Comparison of ENCODE assay signal across 9 mouse cellular contexts in the genomic region with DNA sequence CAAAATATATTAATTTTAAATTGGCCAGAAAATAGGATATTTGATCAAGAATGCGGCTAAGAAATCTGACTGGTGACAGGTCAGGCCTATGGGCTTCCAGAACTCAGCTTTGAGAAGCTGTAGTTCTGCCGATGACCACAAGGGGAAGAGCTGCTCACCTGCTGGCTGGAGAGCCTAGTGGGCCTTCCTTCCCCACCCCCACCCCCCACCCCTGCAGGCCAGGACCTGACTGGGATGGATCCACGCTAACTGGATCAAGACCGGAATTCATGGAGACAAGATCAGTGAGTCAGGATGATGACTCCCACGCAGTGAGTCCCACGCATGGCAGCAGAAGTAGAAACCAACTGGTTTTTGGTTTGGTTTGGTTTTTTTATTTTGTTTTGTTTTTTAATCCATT. TPM values are rescaled to one million over a fixed set of nuclear protein-coding genes. Genes with fewer than 3 reads are reported as not detected.
DNase-seq lines count a peak whose midpoint lies in the region; ATAC-seq lines count a peak whose summit lies in the region.
"Had no signal": no experiment of that assay in that cellular context is flagged by ENCODE, and none has a peak within 500 bp of the region (broad histone marks: within the 10 kb centered on the region; RNA-seq: fewer than 3 reads in every experiment).

No protein-coding gene starts in this region.

- intact Hi-C loops in left cerebral cortex, postnatal 10 days (cut with DNase I): no loop called here

- ATAC-seq in midbrain, embryonic 14.5 days (ENCODE audit: low FRiP score, low TSS enrichment): no peak
- ATAC-seq in embryonic facial prominence, embryonic 11.5 days (replicated peaks; ENCODE audit: insufficient number of reproducible peaks, low FRiP score, low TSS enrichment, low read depth): no peak
- ATAC-seq: inflammation-experienced regulatory T-cells, adult 6 months had no signal

- H3K4me3 ChIP-seq in midbrain, embryonic 10.5 days: no peak overlapping the region
- H3K4me3 ChIP-seq in midbrain, embryonic 14.5 days (replicated peaks; ENCODE audit: low read depth, low read length): no peak overlapping the region
- H3K4me3 ChIP-seq in embryonic facial prominence, embryonic 11.5 days (ENCODE audit: low read depth, low read length): no peak overlapping the region

- 0 out of 2 replicates have a peak, but pooled peaks cover 4% of the 10 kb centered on the region for H3K9me3 ChIP-seq in midbrain, embryonic 10.5 days (replicated peaks)
- H3K9me3 ChIP-seq in midbrain, embryonic 14.5 days (ENCODE audit: control insufficient read depth, low read length): no peaks in the 10 kb centered on the region
- H3K9me3 ChIP-seq in embryonic facial prominence, embryonic 11.5 days (replicated peaks; ENCODE audit: control insufficient read depth, low read length): no peaks in the 10 kb centered on the region

- no peak overlapping the region for H3K4me2 ChIP-seq in midbrain, embryonic 14.5 days (ENCODE audit: low read length)
- no peak overlapping the region for H3K4me2 ChIP-seq in embryonic facial prominence, embryonic 11.5 days (ENCODE audit: low read depth, low read length)

- 77% methylated on average over 6 of the region's 6 CpGs for WGBS in midbrain, embryonic 10.5 days
- WGBS in midbrain, embryonic 14.5 days: 87% methylated on average over 6 of the region's 6 CpGs
- WGBS in embryonic facial prominence, embryonic 11.5 days: 87% methylated on average over 6 of the region's 6 CpGs

- no peaks in the 10 kb centered on the region for H3K27me3 ChIP-seq in midbrain, embryonic 10.5 days (ENCODE audit: low read depth, poor library complexity, severe bottlenecking)
- no peaks in the 10 kb centered on the region for H3K27me3 ChIP-seq in midbrain, embryonic 14.5 days (ENCODE audit: control insufficient read depth, insufficient read depth, low read length)
- no peaks in the 10 kb centered on the region for H3K27me3 ChIP-seq in embryonic facial prominence, embryonic 11.5 days (ENCODE audit: control insufficient read depth, insufficient read depth, low read length)

- no peak overlapping the region for H3K9ac ChIP-seq in midbrain, embryonic 14.5 days (replicated peaks; ENCODE audit: low read length)
- no peak overlapping the region for H3K9ac ChIP-seq in embryonic facial prominence, embryonic 11.5 days (replicated peaks; ENCODE audit: low read length)

- H3K27ac ChIP-seq in midbrain, embryonic 10.5 days (replicated peaks): no peak overlapping the region
- no peak overlapping the region for H3K27ac ChIP-seq in midbrain, embryonic 14.5 days (replicated peaks; ENCODE audit: low read depth, low read length)
- H3K27ac ChIP-seq in embryonic facial prominence, embryonic 11.5 days (replicated peaks; ENCODE audit: low read depth, low read length): no peak overlapping the region

- peak; percentile 50 for DNase-seq in embryo, embryonic 10 days (ENCODE audit: low spot score)
- DNase-seq in embryo, embryonic 10.5 days (ENCODE audit: low spot score): no peak
- peak; percentile 36 for DNase-seq in midbrain, embryonic 10.5 days (ENCODE audit: low spot score)
- no peak for DNase-seq in midbrain, embryonic 14.5 days
- peak; percentile 39 for DNase-seq in embryonic facial prominence, embryonic 11.5 days (ENCODE audit: low spot score)
- DNase-seq in thymus, postnatal 0 days (ENCODE audit: low spot score): peak; percentile 46
- no peak for DNase-seq in adrenal gland, postnatal 14 days
- DNase-seq in left cerebral cortex, postnatal 10 days (ENCODE audit: extremely low spot score in 1 of 2, low spot score in 2 of 2): no peak

- H3K36me3 ChIP-seq in midbrain, embryonic 10.5 days: peaks cover 6% of the 10 kb centered on the region
- no peaks in the 10 kb centered on the region for H3K36me3 ChIP-seq in midbrain, embryonic 14.5 days (ENCODE audit: control insufficient read depth, insufficient read depth, low read length)
- no peaks in the 10 kb centered on the region for H3K36me3 ChIP-seq in embryonic facial prominence, embryonic 11.5 days (replicated peaks; ENCODE audit: control insufficient read depth, insufficient read depth, low read depth, low read length)

- peaks cover 10% of the 10 kb centered on the region for H3K4me1 ChIP-seq in midbrain, embryonic 10.5 days
- H3K4me1 ChIP-seq in midbrain, embryonic 14.5 days (ENCODE audit: control insufficient read depth, insufficient read depth, low read length): no peaks in the 10 kb centered on the region
- no peaks in the 10 kb centered on the region for H3K4me1 ChIP-seq in embryonic facial prominence, embryonic 11.5 days (ENCODE audit: control insufficient read depth, insufficient read depth, low read length)

RNA-seq across cellular contexts. Expression of a gene that starts 46.3 kb away (rescaled TPM):
- 62.5 and 67.3 TPM in 2 replicates for polyA plus RNA-seq in midbrain, embryonic 10.5 days (2016; fragmentation: Nextera tagmentation; extraction: Ambion mirVana)
- polyA plus RNA-seq in midbrain, embryonic 14.5 days (2014; fragmentation: Nextera tagmentation; extraction: Ambion mirVana): 67.8 and 90.2 TPM in 2 replicates
- polyA plus RNA-seq in embryonic facial prominence, embryonic 11.5 days (2014; fragmentation: Nextera tagmentation; extraction: Ambion mirVana): 70.8 and 80.5 TPM in 2 replicates
- 5.7 and 6.0 TPM in 2 replicates for polyA plus RNA-seq in thymus, postnatal 0 days (2015; fragmentation: Nextera tagmentation; extraction: Ambion mirVana)
- total RNA-seq in adrenal gland, postnatal 14 days (2021): 30.0 and 33.0 TPM in 2 replicates
- 10 to 100 TPM; 82.5 to 84.5 TPM for total RNA-seq in left cerebral cortex, postnatal 10 days (2021)

RNA-seq across cellular contexts. Expression of a gene that starts 56.1 kb away (rescaled TPM):
- polyA plus RNA-seq in midbrain, embryonic 10.5 days (2016; fragmentation: Nextera tagmentation; extraction: Ambion mirVana): 58.2 and 60.7 TPM in 2 replicates
- polyA plus RNA-seq in midbrain, embryonic 14.5 days (2014; fragmentation: Nextera tagmentation; extraction: Ambion mirVana): 45.0 and 54.0 TPM in 2 replicates
- polyA plus RNA-seq in embryonic facial prominence, embryonic 11.5 days (2014; fragmentation: Nextera tagmentation; extraction: Ambion mirVana): 63.5 and 65.1 TPM in 2 replicates
- 19.1 and 19.2 TPM in 2 replicates for polyA plus RNA-seq in thymus, postnatal 0 days (2015; fragmentation: Nextera tagmentation; extraction: Ambion mirVana)
- 58.1 and 61.3 TPM in 2 replicates for total RNA-seq in adrenal gland, postnatal 14 days (2021)
- total RNA-seq in left cerebral cortex, postnatal 10 days (2021): 10 to 100 TPM; 65.3 to 66.5 TPM

Comparison
In these comparisons a context has a peak if more than half of its experiments do, and no peak if none do; other contexts are left out.
1. DNase-seq: peak in embryo, embryonic 10 days (single experiment), midbrain, embryonic 10.5 days (single experiment), embryonic facial prominence, embryonic 11.5 days (single experiment) and thymus, postnatal 0 days (single experiment); none in embryo, embryonic 10.5 days (single experiment), midbrain, embryonic 14.5 days (single experiment), adrenal gland, postnatal 14 days (single experiment) and left cerebral cortex, postnatal 10 days (0 of 2).